Mouse (Mus musculus): ENCODE results near the gene Uck2. TPM values are rescaled to one million over a fixed set of nuclear protein-coding genes. Genes with fewer than 3 reads are reported as not detected.
A peak's percentile ranks its signal among the peaks of the same experiment; 100 is the strongest.

Gene Uck2
- total RNA-seq, 2 experiments from 2014 or later, result 75.3 to 79.5 TPM

- ATAC-seq (ENCODE audit: poor library complexity, severe bottlenecking), result peak; percentile 84
Observed at GRCm38 (mm10) chr1:167220303-167221174, 64.6 kb downstream of the Uck2 start.

GRCm38 (mm10) chr1:167215460-167215859 lies 69.7 kb downstream of the Uck2 start:
- ATAC-seq (ENCODE audit: poor library complexity, severe bottlenecking), result no peak

GRCm38 (mm10) chr1:167212710-167213109 lies 72.4 kb downstream of the Uck2 start:
- ATAC-seq (ENCODE audit: poor library complexity, severe bottlenecking), result no peak

- peak; percentile 81 for ATAC-seq (ENCODE audit: poor library complexity, severe bottlenecking)
Observed at GRCm38 (mm10) chr1:167211979-167212614, 73.0 kb downstream of the Uck2 start.

- no peak for ATAC-seq (ENCODE audit: poor library complexity, severe bottlenecking)
Observed at GRCm38 (mm10) chr1:167208816-167209215, 76.3 kb downstream of the Uck2 start.

- no peak for ATAC-seq (ENCODE audit: poor library complexity, severe bottlenecking)
Observed at GRCm38 (mm10) chr1:167205177-167205750, 79.9 kb downstream of the Uck2 start.

GRCm38 (mm10) chr1:167204421-167204820 lies 80.7 kb downstream of the Uck2 start:
- ATAC-seq (ENCODE audit: poor library complexity, severe bottlenecking), result no peak

- no peak for ATAC-seq (ENCODE audit: poor library complexity, severe bottlenecking)
Observed at GRCm38 (mm10) chr1:167194766-167195165, 90.4 kb downstream of the Uck2 start.

- no peak for ATAC-seq (ENCODE audit: poor library complexity, severe bottlenecking)
Observed at GRCm38 (mm10) chr1:167187791-167188190, 97.3 kb downstream of the Uck2 start.

- ATAC-seq (ENCODE audit: poor library complexity, severe bottlenecking), result no peak
Observed at GRCm38 (mm10) chr1:167181919-167182616, 103.1 kb downstream of the Uck2 start.

Other genes starting within 250 kb of the Uck2 start
- gene Tmco1, start 23.1 kb upstream of the Uck2 start, total RNA-seq (2015), result 168 and 194 TPM in 2 replicates
- 167 and 196 TPM in 2 replicates for gene Tmco1, start 23.1 kb upstream of the Uck2 start, total RNA-seq (2017)
- 37.7 and 42.5 TPM in 2 replicates for gene Aldh9a1, start 64.7 kb upstream of the Uck2 start, total RNA-seq (2015)
- gene Aldh9a1, start 64.7 kb upstream of the Uck2 start, total RNA-seq (2017), result 34.1 and 43.2 TPM in 2 replicates
- 21.8 and 27.7 TPM in 2 replicates for gene Mgst3, start 108.5 kb upstream of the Uck2 start, total RNA-seq (2015)
- gene Mgst3, start 108.5 kb upstream of the Uck2 start, total RNA-seq (2017), result 20.5 and 31.2 TPM in 2 replicates
- not detected in 2 replicates for gene Lrrc52, start 181.5 kb upstream of the Uck2 start, total RNA-seq (2015)
- gene Lrrc52, start 181.5 kb upstream of the Uck2 start, total RNA-seq (2017), result not detected in 2 replicates